Mouse (Mus musculus) large intestine, adult 2 months (tissue): ENCODE data around the gene Efna5. TPM values are rescaled to one million over a fixed set of nuclear protein-coding genes. Genes with fewer than 3 reads are reported as not detected.

ENCODE experiments used
- DNase-seq: peaks from one replicate; pipeline ENCODE4 v3.0.0-alpha.2; 2012; ENCODE audit warnings: low read depth, low spot score
- WGBS: fragments of 180-500 bp; shearing (Covaris S2); methylation state at CpG from one replicate; pipeline ENCODE4 v1.1.7; 2018; 5-methylcytosine and 5-hydroxymethylcytosine counted together
- polyA plus RNA-seq: library from polyadenylated mRNA; depleted of rRNA; stranded (reverse); fragments of >200 nt; gene quantifications from 2 replicates; pipeline ENCODE4 v1.2.3, GENCODE M21; 2012

The Efna5 gene
- polyA plus RNA-seq, 1 experiment = 0.88 TPM

DNA sequence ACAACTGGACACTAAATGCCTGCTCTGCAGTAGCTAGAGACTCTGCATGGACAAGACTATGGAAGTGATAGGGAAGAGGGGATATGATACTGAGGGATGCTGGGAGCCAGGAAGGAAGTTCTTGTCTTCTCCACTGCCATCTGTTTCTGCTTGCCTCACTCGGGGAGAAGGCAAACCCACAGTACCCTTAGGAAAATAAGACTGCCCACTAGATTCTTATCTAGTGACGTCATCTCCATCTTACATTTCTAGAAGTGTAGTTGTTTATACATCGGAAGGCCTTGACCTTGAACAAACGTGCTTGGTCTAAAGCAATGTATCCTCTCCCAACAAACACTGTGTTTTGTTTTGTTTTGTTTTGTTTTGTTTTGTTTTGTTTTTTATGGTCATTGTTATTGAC lies 116.0 kb downstream of the Efna5 start:
- DNase-seq = no peak
- 44% methylated on average over 4 of the region's 4 CpGs for WGBS

DNA sequence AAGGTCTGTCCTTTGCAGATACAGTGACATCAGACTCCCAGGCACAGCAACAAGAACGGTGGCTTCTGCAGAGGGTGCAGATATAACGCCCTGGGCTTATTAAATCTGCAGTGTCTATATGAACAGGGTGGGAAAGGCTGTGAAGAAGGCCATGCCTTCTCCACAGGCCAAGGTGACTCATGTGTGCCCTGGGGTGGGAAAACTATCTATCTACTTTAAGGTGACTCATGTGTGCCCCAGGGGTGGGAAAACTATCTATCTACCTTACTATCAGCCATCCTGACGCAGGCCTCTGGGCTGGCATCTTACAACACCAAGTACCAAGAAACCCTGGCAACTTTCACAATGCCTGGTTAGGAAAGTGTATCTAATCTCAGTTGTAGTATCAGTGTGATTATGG lies 124.2 kb downstream of the Efna5 start:
- DNase-seq = no peak
- WGBS = 61% methylated on average over 3 of the region's 3 CpGs

- WGBS = 83% methylated on average over 2 of the region's 2 CpGs
Observed at GRCm38 (mm10) chr17:62755635-62756034, 125.5 kb downstream of the Efna5 start.

GRCm38 (mm10) chr17:62754638-62755037 lies 126.5 kb downstream of the Efna5 start:
- DNase-seq = no peak
- 87% methylated on average over 4 of the region's 4 CpGs for WGBS

More at GRCm38 (mm10) chr17:62755635-62756034, 125.5 kb downstream of the Efna5 start:
- DNase-seq = no peak

- WGBS = 70% methylated on average over 2 of the region's 2 CpGs
- no peak for DNase-seq
Observed at GRCm38 (mm10) chr17:62752381-62752889, 128.7 kb downstream of the Efna5 start.

- WGBS = 59% methylated on average over 3 of the region's 3 CpGs
Observed at GRCm38 (mm10) chr17:62750647-62751046, 130.5 kb downstream of the Efna5 start.

GRCm38 (mm10) chr17:62748803-62749619 lies 132.1 kb downstream of the Efna5 start:
- 42% methylated on average over 16 of the region's 16 CpGs for WGBS
- DNase-seq = no peak

More at GRCm38 (mm10) chr17:62750647-62751046, 130.5 kb downstream of the Efna5 start:
- DNase-seq = no peak

DNA sequence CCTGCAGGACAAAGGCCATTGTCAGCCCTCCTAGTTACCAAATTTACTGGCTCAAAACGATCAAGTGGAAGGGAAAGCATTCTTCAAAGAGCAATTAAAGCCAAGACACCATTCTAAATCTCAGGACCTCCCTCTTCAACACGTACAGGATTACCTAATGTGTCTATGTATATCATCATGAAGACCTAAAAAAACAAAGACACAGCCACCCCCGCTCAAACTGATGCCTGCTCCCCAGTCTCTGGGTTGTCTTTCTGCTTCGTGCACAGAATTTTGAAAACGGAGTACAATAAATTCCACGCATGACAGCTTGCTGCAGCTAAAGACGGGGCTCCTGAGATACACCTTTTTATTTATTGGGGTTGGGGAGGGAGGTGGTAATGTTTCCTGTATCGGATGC lies 133.7 kb downstream of the Efna5 start:
- WGBS = 61% methylated on average over 8 of the region's 8 CpGs
- no peak for DNase-seq

DNA sequence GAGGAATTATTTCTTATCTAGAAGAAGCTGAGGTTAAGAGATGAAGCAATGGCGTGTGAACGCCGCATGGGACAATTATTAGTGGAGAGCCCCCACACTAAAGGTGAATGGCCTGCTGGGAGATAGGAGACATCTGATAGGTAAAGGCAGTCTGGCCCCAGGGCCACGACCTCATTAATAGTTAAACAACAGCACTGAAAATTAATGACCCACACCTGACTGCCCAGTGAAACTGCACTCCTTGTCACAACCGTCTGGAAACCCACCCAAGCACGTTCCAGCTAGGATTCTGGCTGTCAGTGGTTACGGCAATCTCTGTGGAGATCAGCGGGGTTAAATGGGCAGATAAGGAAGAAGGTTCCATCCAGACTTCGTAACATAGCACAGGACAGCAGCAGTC lies 134.3 kb downstream of the Efna5 start:
- WGBS = 68% methylated on average over 9 of the region's 9 CpGs
- DNase-seq = no peak

DNA sequence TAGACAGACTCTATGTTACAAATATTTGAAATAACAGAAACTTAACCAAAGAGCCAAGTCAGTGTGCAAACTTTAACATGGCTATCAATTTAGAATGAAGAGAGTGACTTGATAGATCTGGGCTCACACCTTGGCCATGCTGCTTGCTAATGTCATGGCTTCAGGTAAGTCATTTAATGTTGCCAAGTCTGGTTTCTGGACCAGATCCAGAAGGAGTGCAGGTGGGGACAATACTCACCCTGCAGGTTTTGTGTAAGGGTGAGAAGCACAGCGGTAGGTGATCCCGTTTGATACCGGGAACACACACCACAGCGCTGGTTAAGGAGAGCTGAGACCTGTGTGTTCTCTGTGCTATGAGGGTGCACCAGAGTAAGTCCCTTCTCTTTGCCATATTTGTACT lies 135.8 kb downstream of the Efna5 start:
- no peak for DNase-seq
- 80% methylated on average over 4 of the region's 4 CpGs for WGBS

- no peak for DNase-seq
- 85% methylated on average over 6 of the region's 6 CpGs for WGBS
Observed at GRCm38 (mm10) chr17:62744239-62744638, 136.9 kb downstream of the Efna5 start.

GRCm38 (mm10) chr17:62741702-62742101 lies 139.4 kb downstream of the Efna5 start:
- 51% methylated on average over 5 of the region's 5 CpGs for WGBS

GRCm38 (mm10) chr17:62741020-62741419 lies 140.1 kb downstream of the Efna5 start:
- no peak for DNase-seq
- WGBS = 69% methylated on average over 6 of the region's 6 CpGs

More at GRCm38 (mm10) chr17:62741702-62742101, 139.4 kb downstream of the Efna5 start:
- DNase-seq = no peak

DNA sequence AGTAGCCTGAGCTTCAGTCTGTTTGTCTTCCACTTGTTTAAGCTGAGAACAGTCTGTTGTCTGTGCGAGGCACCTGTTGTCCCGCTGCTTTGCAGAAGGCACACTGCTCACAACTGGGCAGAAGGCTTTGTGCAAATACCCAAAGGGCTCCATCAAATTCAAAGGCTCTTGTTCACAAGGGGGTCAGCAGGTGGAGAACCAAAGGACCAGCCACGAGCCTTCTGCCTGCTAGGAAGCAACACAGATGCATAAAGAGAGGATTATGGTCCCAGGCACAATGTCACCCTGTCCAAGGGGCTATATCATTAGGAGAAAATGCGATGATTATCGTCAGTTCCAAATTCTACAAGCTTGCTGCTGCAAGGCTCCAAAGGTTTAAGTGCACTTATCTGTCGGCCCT lies 141.1 kb downstream of the Efna5 start:
- no peak for DNase-seq
- WGBS = 74% methylated on average over 6 of the region's 6 CpGs

DNA sequence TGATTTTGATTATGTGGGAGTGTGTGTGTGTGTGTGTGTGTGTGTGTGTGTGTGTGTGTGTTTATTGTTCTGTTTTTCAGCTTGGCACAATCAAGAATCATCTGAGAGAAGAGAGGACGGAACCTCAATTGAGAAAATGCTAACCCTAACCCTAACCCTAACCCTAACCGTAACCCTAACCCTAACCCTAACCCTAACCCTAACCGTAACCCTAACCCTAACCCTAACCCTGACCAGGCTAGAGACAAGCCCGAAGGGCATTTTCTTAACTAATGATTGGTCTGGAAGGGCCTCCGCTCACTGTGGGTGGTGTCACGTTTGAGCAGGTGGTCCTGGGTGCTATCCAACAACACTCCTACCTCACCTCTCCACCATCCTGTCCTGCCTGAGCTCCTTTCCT lies 143.7 kb downstream of the Efna5 start:
- no peak for DNase-seq
- WGBS = 93% methylated on average over 6 of the region's 6 CpGs

DNA sequence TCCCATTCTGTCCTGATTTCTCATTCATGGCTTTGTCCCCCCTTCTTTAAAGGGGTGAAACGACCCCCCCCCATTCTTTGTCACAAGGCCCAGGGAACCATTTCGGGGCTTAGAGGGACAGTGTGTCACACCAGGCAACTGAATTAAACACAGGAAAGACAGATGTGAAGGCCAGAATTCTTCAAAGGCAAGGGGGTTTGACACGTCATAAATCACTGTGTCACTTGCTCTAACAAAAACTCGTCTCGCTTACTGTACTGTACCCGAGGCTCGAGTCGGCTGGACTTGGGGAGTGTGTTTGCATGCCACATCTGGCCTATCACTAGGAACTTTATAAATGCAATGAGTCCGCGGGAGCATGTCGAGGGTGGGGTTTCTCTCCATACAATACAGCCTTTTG lies 145.2 kb downstream of the Efna5 start:
- DNase-seq = no peak
- WGBS = 19% methylated on average over 11 of the region's 11 CpGs

- WGBS = 25% methylated on average over 10 of the region's 10 CpGs
- DNase-seq = no peak
Observed at GRCm38 (mm10) chr17:62734901-62735300, 146.2 kb downstream of the Efna5 start.

GRCm38 (mm10) chr17:62734067-62734466 lies 147.1 kb downstream of the Efna5 start:
- DNase-seq = no peak
- 79% methylated on average over 4 of the region's 4 CpGs for WGBS

GRCm38 (mm10) chr17:62729754-62730470 lies 151.2 kb downstream of the Efna5 start:
- WGBS = 72% methylated on average over 10 of the region's 10 CpGs
- no peak for DNase-seq

DNA sequence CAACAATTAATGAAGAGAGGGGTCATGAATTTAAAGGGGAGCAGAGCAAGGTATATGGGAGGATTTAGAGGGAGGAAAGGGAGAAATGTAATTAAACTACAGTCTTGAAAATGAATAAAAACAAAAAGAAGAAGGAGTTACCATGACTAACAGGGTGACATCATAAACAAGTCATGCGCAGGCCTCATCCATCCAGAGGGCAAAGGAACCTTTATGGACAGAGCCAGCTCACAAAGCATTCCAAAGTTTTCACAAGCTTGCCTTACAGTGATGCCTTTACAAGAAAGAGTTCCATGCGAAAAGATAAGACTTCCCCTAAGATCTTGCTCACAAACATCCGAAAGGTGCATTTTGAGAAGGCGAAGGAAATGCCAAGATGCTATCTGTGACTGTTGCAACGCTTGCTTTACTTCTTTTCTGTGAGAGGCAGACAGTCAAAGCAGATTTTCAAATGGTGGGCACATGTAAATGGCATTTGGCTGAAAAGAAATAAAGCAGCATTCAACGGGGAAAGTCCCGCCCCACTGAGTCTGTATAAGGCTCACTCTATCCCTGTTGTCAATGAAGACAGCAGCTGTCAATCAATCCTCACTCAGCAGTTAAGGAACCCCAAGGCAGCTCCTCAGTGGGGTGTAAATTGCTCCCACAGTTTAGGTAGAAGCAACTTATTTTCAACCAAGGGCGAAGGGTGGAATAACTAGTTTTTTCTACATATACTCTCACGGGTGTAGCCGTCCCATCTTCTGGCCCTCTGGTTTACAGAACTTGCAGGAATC lies 152.8 kb downstream of the Efna5 start:
- 85% methylated on average over 10 of the region's 10 CpGs for WGBS

More for the DNA sequence above, 152.8 kb downstream of the Efna5 start:
- DNase-seq = no peak
